ENCODE assay signal across 33 mouse cellular contexts in genomic region chr1:56548050-56548449, GRCm38 (mm10).
"Had no signal": no experiment of that assay in that cellular context is flagged by ENCODE, and none has a peak within 500 bp of the region (broad histone marks: within the 10 kb centered on the region; RNA-seq: fewer than 3 reads in every experiment).

No protein-coding gene starts in this region.

- H3K9ac ChIP-seq: heart, embryonic 12.5 days; heart, embryonic 13.5 days; heart, embryonic 15.5 days; hindbrain, embryonic 12.5 days; hindbrain, embryonic 13.5 days; hindbrain, embryonic 14.5 days; hindbrain, embryonic 15.5 days; intestine, embryonic 15.5 days had no signal

- H3K36me3 ChIP-seq: heart, embryonic 10.5 days; heart, embryonic 12.5 days; heart, embryonic 13.5 days; heart, embryonic 15.5 days; hindbrain, embryonic 10.5 days; hindbrain, embryonic 12.5 days; hindbrain, embryonic 13.5 days; hindbrain, embryonic 15.5 days; intestine, embryonic 15.5 days had no signal

- H3K4me3 ChIP-seq: heart, adult 2 months; heart, embryonic 10.5 days; heart, embryonic 12.5 days; heart, embryonic 13.5 days; heart, embryonic 15.5 days; hindbrain, embryonic 10.5 days; hindbrain, embryonic 12.5 days; hindbrain, embryonic 13.5 days; hindbrain, embryonic 15.5 days; intestine, embryonic 15.5 days; layer of hippocampus, adult 2 months; left cerebral cortex, adult 2 months had no signal

- H3K4me2 ChIP-seq: heart, embryonic 11.5 days; heart, embryonic 12.5 days; heart, embryonic 13.5 days; heart, embryonic 15.5 days; hindbrain, embryonic 12.5 days; hindbrain, embryonic 13.5 days; hindbrain, embryonic 14.5 days; hindbrain, embryonic 15.5 days; intestine, embryonic 15.5 days had no signal

- H3K27ac ChIP-seq: heart, adult 2 months; heart, embryonic 10.5 days; heart, embryonic 13.5 days; heart, embryonic 15.5 days; hindbrain, embryonic 10.5 days; hindbrain, embryonic 12.5 days; hindbrain, embryonic 13.5 days; hindbrain, embryonic 14.5 days; hindbrain, embryonic 15.5 days; hindbrain, postnatal 0 days; intestine, embryonic 15.5 days; layer of hippocampus, adult 2 months; left cerebral cortex, adult 2 months had no signal

- DNase-seq: heart, adult 2 months; heart, postnatal 10 days; heart, postnatal 14 days; heart, postnatal 36 days; heart, postnatal 4 days; kidney, adult 11 months; kidney, adult 2 months; kidney, adult 8-10 months; kidney, adult 9 months; kidney, postnatal 10 days; kidney, postnatal 25 days; kidney, postnatal 36 days; kidney, postnatal 4 days; layer of hippocampus, adult 9-11 months; layer of hippocampus, postnatal 36 days had no signal

- H3K4me1 ChIP-seq: heart, embryonic 10.5 days; heart, embryonic 12.5 days; heart, embryonic 13.5 days; heart, embryonic 15.5 days; hindbrain, embryonic 10.5 days; hindbrain, embryonic 12.5 days; hindbrain, embryonic 13.5 days; hindbrain, embryonic 15.5 days; intestine, embryonic 15.5 days had no signal

- ATAC-seq: hindbrain, embryonic 16.5 days; hindbrain, postnatal 0 days; inflammation-experienced regulatory T-cells, adult 6 months; intestine, embryonic 15.5 days; intestine, embryonic 16.5 days; intestine, postnatal 0 days had no signal

- H3K27me3 ChIP-seq: heart, embryonic 12.5 days; heart, embryonic 13.5 days; heart, embryonic 15.5 days; hindbrain, embryonic 12.5 days; hindbrain, embryonic 13.5 days; hindbrain, embryonic 15.5 days; intestine, embryonic 15.5 days had no signal

- H3K9me3 ChIP-seq: heart, embryonic 10.5 days; heart, embryonic 12.5 days; heart, embryonic 13.5 days; heart, embryonic 15.5 days; hindbrain, embryonic 10.5 days; hindbrain, embryonic 12.5 days; hindbrain, embryonic 13.5 days; hindbrain, embryonic 15.5 days; intestine, embryonic 15.5 days had no signal
